Mouse (Mus musculus) E14TG2a.4 (cell line): ENCODE measurements around the gene Tmem160.

ENCODE experiments used
- CTCF ChIP-seq: conservative IDR thresholded peaks from 2 replicates; pipeline ENCODE4 v1.5.1; 2014; ENCODE audit warnings: low read length
- NANOG ChIP-seq: IDR thresholded peaks from 2 replicates; pipeline ENCODE4 v1.6.1; 2014; ENCODE audit warnings: borderline replicate concordance, low read length, mixed read lengths
- POU5F1 ChIP-seq: IDR thresholded peaks from 2 replicates; pipeline ENCODE4 v1.6.1; 2014; ENCODE audit warnings: low read length, borderline replicate concordance

DNA sequence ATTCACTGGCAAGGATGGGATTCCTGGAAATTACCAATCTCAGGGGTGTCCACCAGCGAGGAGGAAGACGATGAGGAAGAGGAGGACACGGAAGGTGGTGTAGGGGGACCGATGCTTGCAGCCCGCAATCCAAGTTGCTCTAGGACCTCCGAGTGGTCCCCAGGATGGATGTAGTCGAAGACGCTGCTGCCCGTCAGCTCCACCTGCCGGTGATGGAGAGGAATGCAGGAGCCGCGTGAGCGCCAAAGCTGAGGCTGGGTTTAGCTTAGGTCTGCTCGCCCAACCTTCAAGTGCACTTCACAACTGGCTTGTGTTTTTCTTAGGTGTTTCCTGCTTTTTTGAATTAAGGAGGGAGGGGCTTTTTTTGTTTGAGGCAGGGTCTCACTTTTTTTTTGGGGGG lies 10.6 kb downstream of the Tmem160 start:
- TF ChIP-seq CTCF: peak; percentile 90
- no peak for TF ChIP-seq POU5F1
- TF ChIP-seq NANOG: no peak
